Mouse (Mus musculus) midbrain, embryonic 13.5 days (tissue): Measurements from ENCODE around the gene Aif1l. TPM values are rescaled to one million over a fixed set of nuclear protein-coding genes. Genes with fewer than 3 reads are reported as not detected.

Experiments
- ATAC-seq: fragments of 200-750 bp; cut with Nextera tagmentation; 2 replicates; pipeline ENCODE4 v1.8.0; 2017; ENCODE audit warnings: mild to moderate bottlenecking, moderate TSS enrichment, moderate library complexity
- H3K27ac ChIP-seq: fragments of 300-500 bp; sonication (generic); 2 replicates; pipeline ENCODE4 v1.5.1; 2015; ENCODE audit warnings: inconsistent platforms, mild to moderate bottlenecking, moderate library complexity
- H3K27me3 ChIP-seq: fragments of 300-500 bp; sonication (generic); 2 replicates; pipeline ENCODE4 v1.6.1; 2015; ENCODE audit warnings: mild to moderate bottlenecking, inconsistent platforms
- H3K36me3 ChIP-seq: fragments of 300-500 bp; sonication (generic); 2 replicates; pipeline ENCODE4 v1.6.1; 2015; ENCODE audit warnings: mild to moderate bottlenecking, inconsistent platforms
- H3K4me1 ChIP-seq: fragments of 300-500 bp; sonication (generic); replicated peaks from 2 replicates; pipeline ENCODE4 v1.6.1; 2015; ENCODE audit warnings: inconsistent platforms
- H3K4me2 ChIP-seq: fragments of 300-500 bp; sonication (generic); replicated peaks from 2 replicates; pipeline ENCODE4 v1.6.1; 2015; ENCODE audit warnings: moderate library complexity, mild to moderate bottlenecking, inconsistent platforms
- H3K4me3 ChIP-seq: fragments of 300-500 bp; sonication (generic); replicated peaks from 2 replicates; pipeline ENCODE4 v1.5.1; 2015; ENCODE audit warnings: mild to moderate bottlenecking, inconsistent platforms
- H3K9ac ChIP-seq: fragments of 300-500 bp; sonication (generic); replicated peaks from 2 replicates; pipeline ENCODE4 v1.6.1; 2015; ENCODE audit warnings: mild to moderate bottlenecking, inconsistent platforms
- H3K9me3 ChIP-seq: fragments of 300-500 bp; sonication (generic); 2 replicates; pipeline ENCODE4 v1.6.1; 2016; ENCODE audit warnings: mild to moderate bottlenecking, inconsistent platforms
- WGBS: fragments of 180-500 bp; shearing (Covaris S2); methylation state at CpG from one replicate; pipeline ENCODE4 v1.1.7; 2015; 5-methylcytosine and 5-hydroxymethylcytosine counted together
- polyA plus RNA-seq: library from polyadenylated mRNA; unstranded; fragments of >200 nt; fragmentation: Nextera tagmentation; extraction: Ambion mirVana; gene quantifications from 2 replicates; pipeline ENCODE4 v1.2.1, GENCODE M21; 2015

Gene Aif1l
- polyA plus RNA-seq, 1 experiment from 2014 or later, result 32.6 TPM

- Histone ChIP-seq H3K4me2 (peak within 1 kb of the TSS; percentile 98), H3K9ac (peak within 1 kb of the TSS; percentile 95), H3K9me3 (no peaks in the 10 kb centered on the region), H3K4me3 (peak within 1 kb of the TSS; percentile 98), H3K27me3 (no peaks in the 10 kb centered on the region), H3K27ac (peak within 1 kb of the TSS; percentile 75), H3K36me3 (peaks cover 47% of the 10 kb centered on the region), H3K4me1 (peaks cover 18% of the 10 kb centered on the region)
- peak; percentile 99 for ATAC-seq
- under 1% methylated on average over 60 of the region's 60 CpGs for WGBS
Measured at GRCm38 (mm10) chr2:31974141-31974808, 24.3 kb downstream of the Aif1l start, which contains the start of gene Nup214. Nup214 (plus strand) TSS chr2:31974436.

GRCm38 (mm10) chr2:31974809-31975371, 25.0 kb downstream of the Aif1l start:
- H3K36me3 ChIP-seq, result peaks cover 45% of the 10 kb centered on the region
- peak overlapping the region; percentile 75 for H3K27ac ChIP-seq
- peak overlapping the region; percentile 98 for H3K4me3 ChIP-seq
- no peak for ATAC-seq
- WGBS, result 10% methylated on average over 13 of the region's 13 CpGs
- H3K9me3 ChIP-seq, result no peaks in the 10 kb centered on the region
- peaks cover 18% of the 10 kb centered on the region for H3K4me1 ChIP-seq
- peak overlapping the region; percentile 98 for H3K4me2 ChIP-seq
- H3K27me3 ChIP-seq, result no peaks in the 10 kb centered on the region
- peak overlapping the region; percentile 95 for H3K9ac ChIP-seq

- H3K9ac ChIP-seq, result no peak overlapping the region
- no peak for ATAC-seq
- peaks cover 99% of the 10 kb centered on the region for H3K36me3 ChIP-seq
- H3K4me2 ChIP-seq, result no peak overlapping the region
- no peaks in the 10 kb centered on the region for H3K4me1 ChIP-seq
- no peaks in the 10 kb centered on the region for H3K9me3 ChIP-seq
- H3K4me3 ChIP-seq, result no peak overlapping the region
- 96% methylated on average over 1 of the region's 1 CpGs for WGBS
- H3K27ac ChIP-seq, result no peak overlapping the region
- H3K27me3 ChIP-seq, result no peaks in the 10 kb centered on the region
Measured at GRCm38 (mm10) chr2:31987774-31988173, 37.8 kb downstream of the Aif1l start.

- H3K36me3 ChIP-seq, result peaks cover 96% of the 10 kb centered on the region
- 98% methylated on average over 4 of the region's 4 CpGs for WGBS
- no peaks in the 10 kb centered on the region for H3K27me3 ChIP-seq
- H3K9me3 ChIP-seq, result no peaks in the 10 kb centered on the region
- H3K4me1 ChIP-seq, result no peaks in the 10 kb centered on the region
- H3K4me2 ChIP-seq, result no peak overlapping the region
- no peak overlapping the region for H3K9ac ChIP-seq
- no peak for ATAC-seq
- H3K27ac ChIP-seq, result no peak overlapping the region
- H3K4me3 ChIP-seq, result no peak overlapping the region
Measured at GRCm38 (mm10) chr2:31990961-31991360, 41.0 kb downstream of the Aif1l start.

- H3K9ac ChIP-seq, result no peak overlapping the region
- no peak overlapping the region for H3K4me3 ChIP-seq
- WGBS, result 93% methylated on average over 9 of the region's 9 CpGs
- H3K4me1 ChIP-seq, result no peaks in the 10 kb centered on the region
- no peaks in the 10 kb centered on the region for H3K9me3 ChIP-seq
- H3K36me3 ChIP-seq, result peaks cover 96% of the 10 kb centered on the region
- no peak overlapping the region for H3K27ac ChIP-seq
- no peak for ATAC-seq
- H3K27me3 ChIP-seq, result no peaks in the 10 kb centered on the region
- no peak overlapping the region for H3K4me2 ChIP-seq
Measured at GRCm38 (mm10) chr2:31994896-31995295, 45.0 kb downstream of the Aif1l start.

- no peak for ATAC-seq
Measured at GRCm38 (mm10) chr2:31996060-31996459, 46.1 kb downstream of the Aif1l start.

GRCm38 (mm10) chr2:31997539-31997938, 47.6 kb downstream of the Aif1l start:
- no peaks in the 10 kb centered on the region for H3K27me3 ChIP-seq
- no peak overlapping the region for H3K4me3 ChIP-seq
- H3K4me2 ChIP-seq, result no peak overlapping the region
- H3K9ac ChIP-seq, result no peak overlapping the region
- no peaks in the 10 kb centered on the region for H3K4me1 ChIP-seq
- no peak for ATAC-seq
- H3K9me3 ChIP-seq, result no peaks in the 10 kb centered on the region
- peaks cover 85% of the 10 kb centered on the region for H3K36me3 ChIP-seq
- no peak overlapping the region for H3K27ac ChIP-seq
- 96% methylated on average over 5 of the region's 5 CpGs for WGBS

More at GRCm38 (mm10) chr2:31996060-31996459, 46.1 kb downstream of the Aif1l start:
- Histone ChIP-seq H3K27ac (no peak overlapping the region), H3K9me3 (no peaks in the 10 kb centered on the region), H3K4me1 (no peaks in the 10 kb centered on the region), H3K4me3 (no peak overlapping the region), H3K9ac (no peak overlapping the region), H3K27me3 (no peaks in the 10 kb centered on the region), H3K4me2 (no peak overlapping the region), H3K36me3 (peaks cover 93% of the 10 kb centered on the region)
- WGBS, result 95% methylated on average over 13 of the region's 13 CpGs

- Histone ChIP-seq H3K9me3 (no peaks in the 10 kb centered on the region), H3K27ac (no peak overlapping the region), H3K4me3 (no peak overlapping the region), H3K27me3 (no peaks in the 10 kb centered on the region), H3K9ac (no peak overlapping the region), H3K4me1 (no peaks in the 10 kb centered on the region), H3K36me3 (peaks cover 85% of the 10 kb centered on the region), H3K4me2 (no peak overlapping the region)
- 68% methylated on average over 2 of the region's 2 CpGs for WGBS
- ATAC-seq, result no peak
Measured at GRCm38 (mm10) chr2:31998443-31998842, 48.5 kb downstream of the Aif1l start.

GRCm38 (mm10) chr2:32008311-32008710, 58.4 kb downstream of the Aif1l start:
- WGBS, result 91% methylated on average over 2 of the region's 2 CpGs

GRCm38 (mm10) chr2:32008716-32009115, 58.8 kb downstream of the Aif1l start:
- H3K9me3 ChIP-seq, result no peaks in the 10 kb centered on the region
- H3K4me3 ChIP-seq, result no peak overlapping the region
- H3K27me3 ChIP-seq, result no peaks in the 10 kb centered on the region
- 92% methylated on average over 11 of the region's 11 CpGs for WGBS
- H3K4me2 ChIP-seq, result no peak overlapping the region
- no peak overlapping the region for H3K27ac ChIP-seq
- peaks cover 82% of the 10 kb centered on the region for H3K36me3 ChIP-seq
- H3K4me1 ChIP-seq, result no peaks in the 10 kb centered on the region
- no peak overlapping the region for H3K9ac ChIP-seq
- no peak for ATAC-seq

More at GRCm38 (mm10) chr2:32008311-32008710, 58.4 kb downstream of the Aif1l start:
- H3K4me1 ChIP-seq, result no peaks in the 10 kb centered on the region
- H3K27me3 ChIP-seq, result no peaks in the 10 kb centered on the region
- H3K9ac ChIP-seq, result no peak overlapping the region
- H3K9me3 ChIP-seq, result no peaks in the 10 kb centered on the region
- H3K36me3 ChIP-seq, result peaks cover 83% of the 10 kb centered on the region
- H3K27ac ChIP-seq, result no peak overlapping the region
- H3K4me2 ChIP-seq, result no peak overlapping the region
- H3K4me3 ChIP-seq, result no peak overlapping the region
- no peak for ATAC-seq

GRCm38 (mm10) chr2:32019704-32020103, 69.8 kb downstream of the Aif1l start:
- Histone ChIP-seq H3K27me3 (no peaks in the 10 kb centered on the region), H3K36me3 (peaks cover 94% of the 10 kb centered on the region), H3K9me3 (no peaks in the 10 kb centered on the region), H3K27ac (no peak overlapping the region), H3K9ac (no peak overlapping the region), H3K4me1 (no peaks in the 10 kb centered on the region), H3K4me2 (no peak overlapping the region), H3K4me3 (no peak overlapping the region)
- 88% methylated on average over 4 of the region's 4 CpGs for WGBS
- no peak for ATAC-seq

GRCm38 (mm10) chr2:32020229-32020628, 70.3 kb downstream of the Aif1l start:
- H3K9me3 ChIP-seq, result no peaks in the 10 kb centered on the region
- H3K36me3 ChIP-seq, result peaks cover 92% of the 10 kb centered on the region
- H3K9ac ChIP-seq, result no peak overlapping the region
- H3K4me2 ChIP-seq, result no peak overlapping the region
- WGBS, result 98% methylated on average over 5 of the region's 5 CpGs
- ATAC-seq, result no peak
- no peaks in the 10 kb centered on the region for H3K4me1 ChIP-seq
- no peak overlapping the region for H3K4me3 ChIP-seq
- H3K27me3 ChIP-seq, result no peaks in the 10 kb centered on the region
- no peak overlapping the region for H3K27ac ChIP-seq
